Mouse (Mus musculus) kidney, embryonic 15.5 days (tissue): ENCODE results near the gene Psmd3. TPM values are rescaled to one million over a fixed set of nuclear protein-coding genes. Genes with fewer than 3 reads are reported as not detected.
"Not testable (repeated sequence)": the region's sequence is repeated elsewhere in the genome, so short reads cannot be mapped to it uniquely, and the experiment has no call there.

Source experiments
- ATAC-seq: fragments of 200-750 bp; cut with Nextera tagmentation; replicated peaks from 2 replicates; pipeline ENCODE4 v1.8.0; 2017; ENCODE audit warnings: moderate TSS enrichment; ENCODE audit not compliant: low FRiP score
- H3K27ac ChIP-seq: fragments of 300-500 bp; sonication (generic); 2 replicates; pipeline ENCODE4 v1.5.1; 2015; ENCODE audit warnings: mild to moderate bottlenecking, inconsistent platforms
- H3K27me3 ChIP-seq: fragments of 300-500 bp; sonication (generic); 2 replicates; pipeline ENCODE4 v1.6.1; 2015; ENCODE audit warnings: inconsistent platforms
- H3K36me3 ChIP-seq: fragments of 300-500 bp; sonication (generic); 2 replicates; pipeline ENCODE4 v1.6.1; 2015; ENCODE audit warnings: inconsistent platforms
- H3K4me1 ChIP-seq: fragments of 300-500 bp; sonication (generic); 2 replicates; pipeline ENCODE4 v1.6.1; 2015; ENCODE audit warnings: inconsistent platforms
- H3K4me2 ChIP-seq: fragments of 300-500 bp; sonication (generic); 2 replicates; pipeline ENCODE4 v1.6.1; 2015; ENCODE audit warnings: moderate library complexity, mild to moderate bottlenecking, inconsistent platforms
- H3K4me3 ChIP-seq: fragments of 300-500 bp; sonication (generic); replicated peaks from 2 replicates; pipeline ENCODE4 v1.5.1; 2015; ENCODE audit warnings: mild to moderate bottlenecking, inconsistent platforms
- H3K9ac ChIP-seq: fragments of 300-500 bp; sonication (generic); 2 replicates; pipeline ENCODE4 v1.6.1; 2015; ENCODE audit warnings: mild to moderate bottlenecking, inconsistent platforms
- H3K9me3 ChIP-seq: fragments of 300-500 bp; sonication (generic); replicated peaks from 2 replicates; pipeline ENCODE4 v1.6.1; 2016; ENCODE audit warnings: inconsistent platforms
- WGBS: fragments of 180-500 bp; shearing (Covaris S2); methylation state at CpG from one replicate; pipeline ENCODE4 v1.1.7; 2015; ENCODE audit warnings: mixed read lengths; 5-methylcytosine and 5-hydroxymethylcytosine counted together
- polyA plus RNA-seq: library from polyadenylated mRNA; unstranded; fragments of >200 nt; fragmentation: Nextera tagmentation; extraction: Ambion mirVana; gene quantifications from 2 replicates; pipeline ENCODE4 v1.2.1, GENCODE M21; 2015

Psmd3 gene
- polyA plus RNA-seq, 1 experiment from 2014 or later, result 280 TPM

DNA sequence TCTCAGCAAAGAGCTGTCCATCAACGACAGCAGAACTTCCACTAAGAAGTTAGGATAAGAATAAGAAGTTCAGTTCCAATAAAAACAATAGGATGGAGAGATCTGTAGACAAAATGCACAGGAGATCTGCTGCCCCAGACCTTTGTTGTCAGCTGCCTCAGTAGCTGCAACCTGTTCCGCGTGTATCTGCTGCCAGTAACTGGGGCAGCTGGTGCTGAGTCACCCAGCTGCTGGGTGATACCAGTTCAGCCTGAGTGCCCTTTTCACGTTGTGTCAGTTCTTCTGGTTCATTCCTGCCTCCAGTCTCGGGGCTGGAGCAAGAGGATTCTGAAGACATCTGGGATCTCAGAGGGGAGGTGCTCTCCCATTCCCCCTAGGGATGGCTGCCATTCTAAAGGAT lies 10.5 kb upstream of the Psmd3 start:
- H3K9me3 ChIP-seq, result no peaks in the 10 kb centered on the region
- no peak overlapping the region for H3K9ac ChIP-seq
- H3K4me3 ChIP-seq, result no peak overlapping the region
- ATAC-seq, result no peak
- no peak overlapping the region for H3K4me2 ChIP-seq
- no peaks in the 10 kb centered on the region for H3K36me3 ChIP-seq
- no peak overlapping the region for H3K27ac ChIP-seq
- H3K27me3 ChIP-seq, result peaks cover 40% of the 10 kb centered on the region
- 52% methylated on average over 5 of the region's 5 CpGs for WGBS
- peaks cover 12% of the 10 kb centered on the region for H3K4me1 ChIP-seq

- H3K27ac ChIP-seq, result no peak overlapping the region
- no peak for ATAC-seq
- WGBS, result 84% methylated on average over 5 of the region's 5 CpGs
These were observed 9.9 kb upstream of the Psmd3 start for GRCm38 (mm10) chr11:98672482-98672881.

DNA sequence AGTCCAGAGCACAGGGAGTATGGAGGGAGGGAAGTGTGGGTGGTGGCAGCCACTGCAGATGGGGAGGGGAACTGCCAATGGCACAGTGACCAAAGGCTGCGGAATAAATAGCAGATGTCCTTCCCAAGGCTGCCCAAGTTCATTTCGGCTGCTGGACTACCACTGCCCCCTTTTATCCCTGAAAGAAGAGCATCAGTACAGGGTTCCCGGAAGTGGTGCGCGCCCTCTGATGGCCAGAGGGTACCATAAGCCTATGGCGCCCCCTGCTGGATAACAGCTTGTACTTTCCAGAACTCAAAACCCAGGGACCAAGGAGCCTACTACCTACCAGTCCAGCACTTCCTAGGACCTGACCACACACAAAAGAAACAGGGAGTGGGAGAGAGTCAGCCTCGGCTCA lies 9.2 kb upstream of the Psmd3 start:
- Histone ChIP-seq H3K4me1 (peaks cover 12% of the 10 kb centered on the region), H3K4me2 (peak overlapping the region; percentile 44), H3K27me3 (peaks cover 29% of the 10 kb centered on the region)
- H3K4me3 ChIP-seq, H3K27ac ChIP-seq, H3K9ac ChIP-seq, H3K36me3 ChIP-seq, H3K9me3 ChIP-seq: not testable (repeated sequence)
- ATAC-seq, result peak; percentile 40; the same call in 1 of the 2 replicates
- 8% methylated on average over 7 of the region's 7 CpGs for WGBS

More at GRCm38 (mm10) chr11:98672482-98672881, 9.9 kb upstream of the Psmd3 start:
- no peak overlapping the region for H3K4me2 ChIP-seq
- H3K4me1 ChIP-seq, result peaks cover 12% of the 10 kb centered on the region
- H3K4me3 ChIP-seq, result no peak overlapping the region
- no peaks in the 10 kb centered on the region for H3K9me3 ChIP-seq
- H3K9ac ChIP-seq, result no peak overlapping the region
- H3K27me3 ChIP-seq, result peaks cover 35% of the 10 kb centered on the region
- no peaks in the 10 kb centered on the region for H3K36me3 ChIP-seq

DNA sequence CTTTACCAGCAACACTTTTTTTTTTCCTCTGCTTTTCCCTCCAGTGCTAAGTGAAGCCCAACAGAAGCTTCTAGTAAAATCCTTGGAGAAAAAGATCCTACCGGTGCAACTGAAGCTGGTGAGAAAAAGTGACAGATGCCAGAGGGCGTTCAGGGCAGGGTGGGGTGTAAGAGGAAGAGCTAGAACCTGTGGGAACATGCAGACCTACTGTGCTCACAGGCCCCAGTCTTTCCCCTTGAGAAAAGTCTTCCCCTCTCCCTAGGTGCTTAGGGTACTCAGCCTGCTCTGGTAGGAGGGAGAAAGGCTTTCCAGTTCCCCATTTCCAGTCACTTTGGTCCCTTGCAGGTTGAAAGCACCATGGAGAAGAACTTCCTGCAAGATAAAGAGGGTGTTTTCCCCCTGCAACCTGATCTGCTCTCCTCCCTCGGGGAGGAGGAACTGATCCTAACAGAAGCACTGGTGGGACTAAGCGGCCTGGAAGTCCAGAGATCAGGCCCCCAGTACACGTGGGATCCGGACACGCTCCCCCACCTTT lies 6.5 kb upstream of the Psmd3 start:
- no peaks in the 10 kb centered on the region for H3K9me3 ChIP-seq
- 20% methylated on average over 7 of the region's 7 CpGs for WGBS
- peaks cover 12% of the 10 kb centered on the region for H3K4me1 ChIP-seq
- ATAC-seq, result no peak
- no peak overlapping the region for H3K27ac ChIP-seq
- peaks cover 12% of the 10 kb centered on the region; the same call in 1 of the 2 replicates for H3K27me3 ChIP-seq
- H3K36me3 ChIP-seq, result no peaks in the 10 kb centered on the region
- no peak overlapping the region for H3K4me3 ChIP-seq
- H3K9ac ChIP-seq, result no peak overlapping the region
- no peak overlapping the region for H3K4me2 ChIP-seq

GRCm38 (mm10) chr11:98680023-98680422 lies 2.3 kb upstream of the Psmd3 start:
- ATAC-seq, result no peak
- Histone ChIP-seq H3K4me2 (no peak overlapping the region), H3K4me1 (peaks cover 22% of the 10 kb centered on the region), H3K27me3 (no peaks in the 10 kb centered on the region), H3K36me3 (peaks cover 8% of the 10 kb centered on the region), H3K4me3 (no peak overlapping the region), H3K9me3 (no peaks in the 10 kb centered on the region), H3K9ac (no peak overlapping the region), H3K27ac (no peak overlapping the region)
- 96% methylated on average over 1 of the region's 1 CpGs for WGBS

- Histone ChIP-seq H3K36me3 (peaks cover 14% of the 10 kb centered on the region), H3K4me1 (peaks cover 22% of the 10 kb centered on the region)
- not testable (repeated sequence) for H3K9me3 ChIP-seq, H3K27ac ChIP-seq, H3K4me2 ChIP-seq, H3K27me3 ChIP-seq, H3K4me3 ChIP-seq, ATAC-seq, H3K9ac ChIP-seq
- WGBS, result 88% methylated on average over 4 of the region's 4 CpGs
These were observed 1.8 kb upstream of the Psmd3 start for GRCm38 (mm10) chr11:98680595-98680994.

DNA sequence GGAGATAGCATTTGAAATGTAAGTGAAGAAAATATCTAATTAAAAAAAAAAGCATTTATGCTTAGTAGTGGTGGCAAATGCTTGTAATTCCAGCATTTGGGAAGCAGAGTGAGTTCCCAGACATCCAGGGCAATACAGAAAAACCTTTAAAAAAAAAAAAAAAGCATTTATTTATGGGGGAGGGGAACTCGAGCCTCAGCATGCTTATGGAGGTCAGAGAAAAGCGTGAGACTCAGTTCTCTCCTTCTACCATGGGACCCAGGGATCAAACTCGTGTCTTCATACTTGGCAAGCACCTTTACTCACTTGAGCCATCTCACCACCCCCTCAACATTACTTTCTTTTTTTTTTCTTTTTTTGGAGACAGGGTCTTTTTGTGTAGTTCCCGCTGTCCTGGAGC lies 1.2 kb upstream of the Psmd3 start:
- Histone ChIP-seq H3K27ac (no peak overlapping the region), H3K9ac (no peak overlapping the region), H3K36me3 (peaks cover 20% of the 10 kb centered on the region), H3K4me1 (peaks cover 20% of the 10 kb centered on the region), H3K4me2 (no peak overlapping the region; the same call in 1 of the 2 replicates), H3K9me3 (no peaks in the 10 kb centered on the region), H3K4me3 (no peak overlapping the region), H3K27me3 (no peaks in the 10 kb centered on the region)
- 83% methylated on average over 4 of the region's 4 CpGs for WGBS
- ATAC-seq, result no peak

GRCm38 (mm10) chr11:98682811-98683210 lies 457 bp downstream of the Psmd3 start:
- peak overlapping the region; percentile 100 for H3K9ac ChIP-seq
- peak; percentile 33 for ATAC-seq
- H3K36me3 ChIP-seq, result peaks cover 36% of the 10 kb centered on the region
- peaks cover 27% of the 10 kb centered on the region for H3K4me1 ChIP-seq
- WGBS, result 0% methylated on average over 23 of the region's 23 CpGs
- H3K4me3 ChIP-seq, result peak overlapping the region; percentile 99
- H3K27me3 ChIP-seq, result no peaks in the 10 kb centered on the region
- H3K9me3 ChIP-seq, result no peaks in the 10 kb centered on the region
- peak overlapping the region; percentile 81 for H3K27ac ChIP-seq
- H3K4me2 ChIP-seq, result peak overlapping the region; percentile 69

- Histone ChIP-seq H3K4me1 (peaks cover 31% of the 10 kb centered on the region), H3K4me2 (no peak overlapping the region), H3K27ac (peak overlapping the region; percentile 80), H3K4me3 (no peak overlapping the region), H3K9ac (no peak overlapping the region; the same call in 1 of the 2 replicates), H3K27me3 (no peaks in the 10 kb centered on the region), H3K9me3 (no peaks in the 10 kb centered on the region), H3K36me3 (peaks cover 60% of the 10 kb centered on the region)
- WGBS, result 93% methylated on average over 9 of the region's 9 CpGs
- ATAC-seq, result no peak
These were observed 3.3 kb downstream of the Psmd3 start for GRCm38 (mm10) chr11:98685642-98686041.

DNA sequence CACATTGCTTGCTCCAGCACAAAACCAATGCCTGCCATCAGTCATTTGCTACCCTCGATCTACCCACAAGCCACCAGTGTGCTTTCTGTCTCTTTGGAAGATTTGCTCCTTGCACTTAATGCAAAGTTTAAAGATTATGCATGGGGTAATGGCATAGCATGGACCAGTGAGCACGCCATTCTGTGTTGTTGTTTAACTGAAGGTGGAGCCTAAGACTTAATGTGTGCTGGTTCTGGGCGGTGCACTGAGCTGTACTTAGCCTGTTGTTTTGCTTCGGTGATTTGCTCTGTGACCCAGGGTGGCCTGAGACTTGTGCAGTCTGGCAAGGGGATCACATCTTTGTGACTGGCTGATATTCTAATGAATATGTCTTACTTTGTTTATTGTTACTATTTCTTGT lies 4.6 kb downstream of the Psmd3 start:
- Histone ChIP-seq H3K4me1 (peaks cover 31% of the 10 kb centered on the region), H3K27me3 (no peaks in the 10 kb centered on the region), H3K36me3 (peaks cover 73% of the 10 kb centered on the region), H3K4me3 (no peak overlapping the region), H3K4me2 (peak overlapping the region; percentile 5; the same call in 1 of the 2 replicates), H3K9ac (no peak overlapping the region), H3K9me3 (no peaks in the 10 kb centered on the region), H3K27ac (peak overlapping the region; percentile 80)
- ATAC-seq, result peak; percentile 61
- WGBS, result 52% methylated on average over 4 of the region's 4 CpGs

DNA sequence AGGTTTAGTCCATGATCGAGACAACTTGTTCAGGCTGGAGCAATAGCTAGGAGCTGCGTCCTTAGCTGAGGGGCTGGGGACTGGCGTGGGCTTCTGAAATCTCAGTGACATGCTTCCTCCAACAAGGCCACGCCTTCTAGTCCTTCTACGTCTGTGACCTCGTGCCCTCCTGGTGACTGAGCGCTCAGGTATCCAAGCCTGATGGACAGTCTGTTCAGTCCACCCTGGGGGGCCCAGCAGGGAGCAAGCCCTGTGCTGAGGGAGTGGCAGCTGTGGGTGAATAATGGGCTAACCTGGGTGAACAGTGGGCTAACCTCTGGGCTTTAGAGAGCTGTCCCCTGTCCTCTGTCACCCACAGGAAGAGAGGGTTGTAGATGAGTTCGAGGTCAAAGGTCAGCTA lies 5.7 kb downstream of the Psmd3 start:
- Histone ChIP-seq H3K9ac (no peak overlapping the region), H3K9me3 (no peaks in the 10 kb centered on the region), H3K4me3 (no peak overlapping the region), H3K27me3 (no peaks in the 10 kb centered on the region), H3K4me1 (peaks cover 31% of the 10 kb centered on the region), H3K4me2 (no peak overlapping the region), H3K36me3 (peaks cover 83% of the 10 kb centered on the region), H3K27ac (peak overlapping the region; percentile 80)
- 79% methylated on average over 8 of the region's 8 CpGs for WGBS
- ATAC-seq, result peak; percentile 13; the same call in 1 of the 2 replicates

- peaks cover 22% of the 10 kb centered on the region for H3K4me1 ChIP-seq
- no peak overlapping the region for H3K27ac ChIP-seq
- no peaks in the 10 kb centered on the region for H3K27me3 ChIP-seq
- 72% methylated on average over 13 of the region's 13 CpGs for WGBS
- no peak for ATAC-seq
- H3K36me3 ChIP-seq, result peaks cover 76% of the 10 kb centered on the region
- no peaks in the 10 kb centered on the region for H3K9me3 ChIP-seq
- H3K4me2 ChIP-seq, result no peak overlapping the region
- no peak overlapping the region for H3K9ac ChIP-seq
- no peak overlapping the region for H3K4me3 ChIP-seq
These were observed 10.8 kb downstream of the Psmd3 start for GRCm38 (mm10) chr11:98693201-98693600.

GRCm38 (mm10) chr11:98693746-98694145 lies 11.4 kb downstream of the Psmd3 start:
- H3K4me2 ChIP-seq, result no peak overlapping the region
- H3K4me3 ChIP-seq, result no peak overlapping the region
- no peak overlapping the region for H3K9ac ChIP-seq
- H3K27me3 ChIP-seq, result no peaks in the 10 kb centered on the region
- peaks cover 73% of the 10 kb centered on the region for H3K36me3 ChIP-seq
- no peak for ATAC-seq
- WGBS, result 89% methylated on average over 9 of the region's 9 CpGs
- peaks cover 27% of the 10 kb centered on the region for H3K4me1 ChIP-seq
- no peak overlapping the region for H3K27ac ChIP-seq
- no peaks in the 10 kb centered on the region for H3K9me3 ChIP-seq
